Mouse (Mus musculus) naive thymus-derived CD4-positive, alpha-beta T cell, adult 5 months (primary cell): ENCODE results near the gene Irf9. TPM values are rescaled to one million over a fixed set of nuclear protein-coding genes. Genes with fewer than 3 reads are reported as not detected.

Experiments used
- polyA plus RNA-seq: library from polyadenylated mRNA; unstranded; fragments of 100-300 nt; shearing (Covaris generic); gene quantifications from one replicate; pipeline ENCODE4 v1.2.1, GENCODE M21; 2017

Irf9 gene
- polyA plus RNA-seq, result 142 TPM

DNA sequence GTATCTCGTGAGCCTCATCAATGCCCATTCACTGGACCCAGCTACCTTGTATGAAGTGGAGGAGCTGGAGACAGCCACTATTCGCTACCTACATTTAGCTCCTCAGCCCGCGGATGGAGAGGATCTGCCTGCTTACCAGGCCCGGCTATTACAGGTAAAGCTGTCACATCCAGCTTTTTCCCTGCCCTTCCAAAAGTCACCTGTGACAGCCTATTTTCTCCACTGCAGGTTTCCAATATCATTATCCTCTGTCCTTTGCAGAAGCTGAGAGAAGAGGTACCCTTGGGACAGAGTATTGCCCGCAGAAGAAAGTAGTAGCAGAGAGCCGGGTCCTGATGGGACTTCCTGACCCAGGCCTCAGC is at the start of gene Irf9:
Gene Irf9, plus strand, starts transcription at position 301 of the 362 bp plus-strand sequence.

DNA sequence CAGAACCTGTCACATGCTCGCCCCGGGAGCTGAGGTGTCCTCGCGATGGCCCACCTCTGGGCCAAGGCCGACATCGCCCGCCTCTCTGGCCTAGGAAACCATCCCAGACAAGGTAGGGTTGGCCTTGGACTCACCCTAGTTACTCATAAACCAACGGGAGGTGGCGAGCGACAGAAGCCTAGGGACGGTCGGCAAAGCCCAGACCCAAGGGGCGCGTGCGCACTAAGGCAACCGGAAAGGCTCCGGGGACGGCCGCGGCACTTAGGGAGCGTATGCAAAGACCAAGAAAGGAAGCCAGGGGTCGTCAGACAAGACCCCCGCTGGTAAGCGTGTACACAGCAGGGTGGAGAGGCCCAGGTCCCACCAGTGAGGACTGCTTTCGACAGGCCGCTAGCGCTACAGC is 43.6 kb upstream of the Irf9 start, which contains the start of gene Dcaf11:
Gene Dcaf11, plus strand, starts transcription at position 208 of the 403 bp plus-strand sequence.

DNA sequence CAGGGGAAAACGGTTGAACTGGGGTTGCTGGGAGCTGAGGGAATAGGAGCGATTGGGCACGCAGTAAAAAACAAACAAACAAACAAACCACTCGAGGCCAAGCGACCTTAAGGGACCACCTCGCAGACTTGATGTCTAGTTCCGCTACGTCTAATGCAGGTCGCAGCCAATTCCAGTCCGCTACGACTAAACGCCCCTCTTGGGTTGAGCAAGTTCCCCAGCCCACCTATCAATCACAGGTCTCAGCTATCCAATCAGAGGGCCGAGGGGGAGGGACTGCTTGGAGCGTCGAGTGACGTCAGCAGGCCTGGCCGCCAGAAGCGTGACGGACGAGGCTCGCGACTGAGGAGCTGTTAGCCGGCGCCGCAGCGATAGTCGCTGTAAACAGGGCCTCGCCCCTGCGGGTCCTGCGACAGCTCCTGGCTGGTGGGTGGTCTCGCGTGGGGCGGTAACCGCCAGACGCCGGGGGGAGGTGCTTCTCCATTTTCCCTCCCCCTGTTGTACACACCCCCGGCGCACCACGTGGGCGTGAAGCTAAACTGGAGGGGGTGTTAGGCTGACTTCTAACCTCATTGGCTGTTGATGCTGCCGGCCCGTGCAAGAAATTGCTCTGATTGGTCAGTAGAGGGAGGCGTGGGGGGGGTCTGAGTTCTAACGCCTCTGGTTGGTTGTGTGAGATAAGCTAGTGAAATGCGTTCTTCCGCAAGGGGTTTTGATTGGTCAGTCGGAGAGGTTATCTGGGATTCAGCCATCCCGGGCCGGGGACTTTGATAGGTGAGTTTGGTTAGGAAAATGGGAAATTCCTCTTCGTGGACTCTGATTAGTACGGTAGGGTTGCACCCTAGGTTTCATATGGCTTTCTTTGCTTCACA is 42.9 kb upstream of the Irf9 start, which contains the start of gene A730061H03Rik:
Gene A730061H03Rik, minus strand, starts transcription at position 205 of the 872 bp plus-strand sequence.

DNA sequence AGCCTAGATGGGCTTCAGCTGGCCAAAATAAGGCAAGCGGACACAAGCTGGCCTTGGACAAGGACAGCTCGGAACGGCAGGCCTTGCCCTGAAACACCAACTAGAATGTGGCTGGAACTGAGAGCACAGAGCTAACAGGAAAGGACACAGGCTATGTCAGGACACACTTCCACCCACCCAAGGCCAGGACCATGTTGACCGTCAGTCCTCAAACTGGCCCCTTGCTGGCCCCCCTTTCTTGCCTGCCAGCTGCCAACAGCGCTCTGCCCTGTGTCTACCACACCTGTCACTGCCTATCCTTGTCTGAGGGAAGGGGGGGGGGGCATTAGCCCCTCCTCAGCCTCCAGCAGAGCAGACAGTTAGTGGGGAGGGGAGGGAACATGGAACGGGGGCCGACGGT is 28.1 kb upstream of the Irf9 start, which contains the start of gene Fitm1:
Gene Fitm1, plus strand, starts transcription at position 316 of the 400 bp plus-strand sequence.

DNA sequence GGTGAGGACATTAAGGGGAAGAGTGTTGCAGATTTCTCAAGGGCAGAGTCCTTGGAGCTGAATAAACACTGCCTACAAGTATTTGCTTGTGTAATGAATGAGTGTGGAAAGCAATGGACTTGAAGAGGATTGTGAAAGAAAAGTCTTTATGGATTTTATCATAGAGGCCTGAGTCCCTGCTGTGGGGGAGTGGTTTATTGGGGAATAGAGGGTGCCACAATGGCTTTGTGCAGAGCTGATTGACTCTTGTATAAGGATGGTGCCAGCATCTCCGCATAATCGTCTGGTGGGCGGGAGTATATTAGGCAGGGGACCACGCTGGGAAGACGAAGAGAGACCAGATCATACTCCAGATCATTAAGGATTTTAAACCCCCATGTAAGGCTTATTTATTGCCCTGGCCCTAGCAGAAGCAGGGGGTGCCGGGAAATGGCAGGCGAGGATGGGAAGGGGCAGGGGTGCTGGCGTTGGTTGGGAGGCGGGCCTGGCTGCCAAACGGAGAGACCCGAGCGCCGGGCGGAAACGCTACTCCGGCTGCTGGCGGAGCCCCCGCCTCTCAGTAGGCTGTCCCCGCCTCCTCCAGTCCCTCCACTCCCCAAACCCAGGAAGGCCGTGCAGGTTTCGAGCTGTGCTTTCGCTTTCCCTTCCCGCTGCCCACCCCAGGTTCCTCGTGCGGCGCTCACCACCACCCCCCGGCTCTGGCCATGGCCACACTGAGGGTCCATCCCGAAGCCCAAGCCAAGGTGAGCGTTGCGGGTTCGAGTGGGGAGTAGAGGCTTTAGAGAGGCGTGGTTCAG is 25.3 kb upstream of the Irf9 start, which contains the start of gene Psme1:
Gene Psme1, plus strand, starts transcription at position 253 of the 797 bp plus-strand sequence.

DNA sequence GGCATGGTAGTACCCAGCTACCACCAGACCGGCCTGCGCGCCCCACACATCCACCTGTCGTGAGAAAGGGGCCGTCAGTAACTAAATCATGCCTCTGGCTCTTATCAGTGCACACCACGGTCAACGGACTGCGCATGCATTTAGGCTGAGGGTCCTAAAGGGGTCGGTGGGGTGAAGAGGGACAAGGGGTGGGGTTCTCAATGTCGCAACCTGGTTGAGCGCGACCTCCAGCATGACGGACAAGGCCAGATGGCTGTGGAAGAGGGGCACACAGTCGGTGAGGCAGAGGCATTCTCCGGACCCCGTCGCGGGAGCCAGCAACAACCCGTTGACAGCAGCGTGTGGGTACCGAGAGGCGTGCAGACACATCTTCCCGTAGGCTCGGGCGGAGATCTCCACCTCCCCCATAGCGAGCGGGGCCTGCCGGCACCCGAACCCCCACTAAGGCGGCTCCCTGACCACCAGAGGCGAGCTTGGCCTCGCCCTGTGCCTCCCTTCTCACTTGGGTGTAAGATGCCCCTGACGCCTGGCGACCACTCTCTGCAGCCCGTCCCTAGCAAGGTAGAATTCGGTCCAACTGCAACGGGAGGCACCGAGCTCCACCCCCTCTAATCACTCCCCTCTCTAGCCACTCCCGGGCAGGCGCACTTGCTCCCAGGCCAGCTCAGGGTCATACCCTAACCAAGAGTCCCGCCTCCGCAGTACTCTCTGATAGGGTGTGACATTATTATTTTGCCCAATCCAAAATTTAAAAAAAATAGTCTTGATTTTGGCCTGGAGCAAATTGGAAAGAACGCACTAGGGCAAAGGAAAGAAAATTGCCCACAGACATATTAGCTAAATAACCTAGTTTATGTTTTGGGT is 18.4 kb upstream of the Irf9 start, which contains the start of gene Emc9:
Gene Emc9, minus strand, starts transcription at position 601 of the 864 bp plus-strand sequence.

DNA sequence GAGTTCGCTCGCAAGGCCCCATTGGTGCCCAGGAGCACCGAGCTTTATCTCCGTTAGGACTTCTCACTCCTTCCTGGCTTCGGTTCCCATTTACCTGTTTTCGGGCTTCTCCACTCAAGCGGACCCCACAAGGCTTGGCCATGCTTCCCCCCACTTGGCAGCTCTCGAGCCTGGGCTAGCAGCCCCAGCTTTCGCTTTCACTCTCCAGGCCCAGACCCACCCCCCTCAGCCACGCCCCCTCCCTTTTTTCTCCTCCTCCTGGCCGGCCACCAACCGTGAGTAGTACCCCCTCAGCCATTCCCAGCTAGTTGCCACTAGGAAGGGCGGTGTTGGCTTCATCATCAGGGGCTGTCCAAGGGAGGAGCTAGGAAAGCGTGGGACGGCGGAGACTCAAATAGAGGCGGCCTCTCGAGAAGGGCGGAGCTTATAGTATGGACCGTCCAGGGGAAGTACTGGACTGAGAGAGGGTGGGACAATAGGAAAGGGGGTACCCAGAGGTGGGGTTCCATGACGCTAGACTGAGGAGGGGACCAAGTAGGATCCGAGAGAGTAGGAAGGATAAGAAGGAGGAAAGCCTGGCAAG is 12.5 kb upstream of the Irf9 start, which contains the start of gene Psme2:
Gene Psme2, minus strand, starts transcription at position 366 of the 583 bp plus-strand sequence.

DNA sequence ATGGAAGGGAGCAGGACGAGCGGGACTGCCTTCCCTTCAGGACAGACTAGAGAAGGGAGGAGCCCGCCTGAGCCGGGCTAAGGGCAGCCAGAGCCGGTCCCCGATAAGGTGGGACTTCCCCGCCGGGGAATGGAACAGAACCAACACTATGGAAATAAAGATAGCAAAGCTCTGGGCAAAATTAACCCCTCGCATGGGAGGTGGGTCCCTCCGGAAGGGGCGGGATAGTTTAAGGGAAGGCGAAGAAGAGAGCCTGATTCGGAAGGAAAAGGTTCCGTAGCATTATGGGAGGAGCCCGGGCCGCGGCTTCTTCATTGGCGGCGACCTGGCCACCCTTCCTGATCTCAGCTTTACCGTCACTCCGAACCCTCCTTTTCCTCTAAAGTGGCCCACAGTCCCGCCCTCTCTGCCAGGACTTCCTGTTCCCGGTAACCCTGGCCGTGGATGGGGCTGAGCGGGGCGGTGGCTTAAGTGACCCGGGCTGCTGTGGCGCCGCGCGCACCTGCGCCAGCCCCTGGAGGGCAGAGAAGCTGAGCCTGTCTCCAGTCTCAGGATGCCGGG is 12.0 kb upstream of the Irf9 start, which contains the start of gene Rnf31:
Gene Rnf31, plus strand, starts transcription at position 378 of the 561 bp plus-strand sequence.

DNA sequence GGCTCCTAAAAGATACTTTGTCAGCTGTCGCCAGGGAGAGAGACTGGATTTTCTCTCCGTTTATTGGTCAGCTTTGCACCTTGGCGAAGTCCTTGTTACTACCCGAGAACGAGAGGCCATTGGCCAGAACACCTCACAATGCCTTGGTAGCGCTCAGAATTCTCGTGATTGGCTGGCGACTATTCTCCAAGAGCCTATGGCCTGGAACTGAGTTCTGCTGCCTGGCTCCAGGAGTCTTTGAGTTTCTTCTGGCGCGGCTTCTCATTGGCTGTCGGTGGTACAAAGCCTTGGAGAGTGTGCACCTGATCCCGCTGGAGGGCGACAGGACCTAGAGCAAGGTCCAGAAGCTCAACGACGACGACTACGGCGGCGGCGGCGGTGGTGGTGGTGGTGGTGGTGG is 14.5 kb downstream of the Irf9 start, which contains the start of gene Rec8:
Gene Rec8, plus strand, starts transcription at position 216 of the 400 bp plus-strand sequence.

DNA sequence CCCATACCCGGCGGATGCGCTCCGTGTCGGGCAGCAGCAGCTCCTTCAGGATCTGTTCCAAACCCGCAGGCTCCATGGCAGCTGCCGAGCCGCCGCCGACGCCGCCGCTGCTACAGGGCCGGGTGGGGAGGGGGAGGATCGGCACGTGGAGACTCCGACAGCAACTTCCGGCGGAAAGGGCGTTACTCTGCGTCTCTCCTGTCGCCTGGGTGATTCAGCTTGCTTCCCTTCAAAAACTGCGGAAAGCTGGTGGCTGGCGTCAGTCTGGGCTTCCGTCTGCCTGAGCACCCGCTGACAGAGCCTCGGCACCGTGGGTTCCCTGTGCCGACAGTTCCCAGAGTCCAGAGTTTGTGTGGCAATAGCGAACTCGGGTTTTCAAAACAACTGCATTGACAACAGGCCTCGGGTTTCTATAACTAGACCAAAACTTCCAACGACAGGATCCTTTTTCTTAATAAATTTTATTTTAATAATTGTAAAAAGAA is 32.2 kb downstream of the Irf9 start, which contains the start of gene Ipo4:
Gene Ipo4, minus strand, starts transcription at position 435 of the 485 bp plus-strand sequence.

DNA sequence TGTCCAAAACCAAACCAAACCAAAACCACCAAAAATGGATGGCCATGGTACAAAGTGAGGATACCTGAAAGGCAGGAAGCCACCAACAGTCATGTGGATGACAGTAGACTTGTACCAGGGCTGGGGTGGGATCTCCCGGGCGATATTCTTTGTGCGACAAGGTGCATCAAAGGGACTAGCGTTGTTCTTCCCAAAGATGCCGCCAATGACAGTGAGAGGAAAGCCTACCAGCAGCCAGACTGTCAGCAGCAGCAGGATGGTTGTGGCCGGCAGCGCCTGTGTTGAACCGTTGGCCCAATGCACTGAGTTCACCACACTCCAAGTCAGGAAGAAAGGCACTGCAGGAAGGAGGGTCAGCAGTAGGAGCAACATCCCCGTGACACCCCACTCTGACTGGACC is 34.4 kb downstream of the Irf9 start, which contains the start of gene Gm49378:
Gene Gm49378, minus strand, starts transcription at position 101 of the 400 bp plus-strand sequence.

DNA sequence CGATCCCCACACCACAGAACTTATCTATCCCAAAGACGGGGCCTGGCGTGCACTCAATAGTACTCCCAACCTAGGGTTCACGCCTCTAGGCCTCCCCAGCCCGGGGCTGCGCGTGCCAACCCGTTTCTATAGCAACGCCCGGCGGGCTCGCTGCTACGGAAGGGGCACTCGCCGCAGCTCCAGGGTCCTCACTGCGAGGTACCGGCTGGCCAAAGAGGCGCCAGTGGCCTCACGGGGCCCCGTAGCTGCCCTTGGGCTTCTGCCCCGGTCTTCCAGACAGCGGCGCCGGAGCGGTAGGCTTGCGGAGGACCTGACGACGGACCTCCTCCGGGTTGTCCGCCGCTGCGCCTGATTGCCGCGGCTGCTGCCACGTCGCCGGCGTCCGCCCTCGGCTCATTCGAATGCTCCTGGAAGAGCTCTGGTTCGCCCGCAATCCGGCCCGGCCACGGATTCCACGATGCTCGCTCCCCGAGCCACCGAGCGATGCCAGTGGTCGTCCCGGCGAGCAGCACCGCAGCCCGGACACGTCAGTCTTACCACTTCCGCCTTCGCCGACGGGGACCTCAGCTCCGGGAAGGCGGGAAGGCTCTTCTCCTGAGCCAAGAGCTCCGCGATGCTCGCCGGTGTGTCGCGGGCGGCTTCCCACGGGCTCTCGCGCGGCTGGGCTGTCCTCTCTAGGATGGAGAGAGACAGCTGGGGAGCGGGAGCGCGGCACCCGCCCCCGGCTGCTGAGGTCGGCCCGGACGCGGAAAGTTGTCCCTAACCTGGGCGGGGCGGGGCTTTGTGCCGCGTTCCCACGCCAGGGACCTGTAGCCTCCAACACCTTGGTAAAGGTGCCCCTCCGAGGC is 39.9 kb downstream of the Irf9 start, which contains the start of gene Tm9sf1:
Gene Tm9sf1, minus strand, starts transcription at position 747 of the 848 bp plus-strand sequence.

DNA sequence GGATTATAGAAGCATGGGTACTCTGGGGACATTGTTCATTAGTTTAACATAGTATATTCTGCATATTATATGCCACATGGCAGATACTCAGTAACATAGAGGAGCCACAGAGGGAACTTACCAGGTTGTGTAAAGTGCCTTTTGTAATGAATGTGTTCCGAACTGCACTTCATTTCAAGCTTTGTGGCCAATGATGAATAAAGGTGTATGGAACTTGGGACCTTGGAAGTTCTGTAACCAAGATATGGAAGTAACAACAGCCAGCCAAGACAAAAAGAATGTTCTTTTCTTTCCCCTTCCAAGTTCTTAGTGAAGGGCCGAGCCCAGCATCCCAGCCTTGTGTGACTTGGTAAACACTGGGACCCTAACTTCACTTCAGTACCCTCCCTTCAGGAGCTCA is 46.5 kb downstream of the Irf9 start, which contains the start of gene Tssk4:
Gene Tssk4, plus strand, starts transcription at position 301 of the 400 bp plus-strand sequence.

Other genes starting within 250 kb of the Irf9 start
- 29.8 TPM for gene Dhrs4, start 124.8 kb upstream of the Irf9 start, polyA plus RNA-seq
- gene Carmil3, start 112.9 kb upstream of the Irf9 start, polyA plus RNA-seq, result not detected
- not detected for gene Cpne6, start 93.1 kb upstream of the Irf9 start, polyA plus RNA-seq
- gene Nrl, start 78.6 kb upstream of the Irf9 start, polyA plus RNA-seq, result not detected
- gene Pck2, start 63.3 kb upstream of the Irf9 start, polyA plus RNA-seq, result 15.0 TPM
- gene Dcaf11, start 43.6 kb upstream of the Irf9 start, polyA plus RNA-seq, result 135 TPM
- 7.1 TPM for gene A730061H03Rik, start 43.2 kb upstream of the Irf9 start, polyA plus RNA-seq
- not detected for gene Fitm1, start 28.0 kb upstream of the Irf9 start, polyA plus RNA-seq
- 681 TPM for gene Psme1, start 25.4 kb upstream of the Irf9 start, polyA plus RNA-seq
- 30.4 TPM for gene Emc9, start 18.3 kb upstream of the Irf9 start, polyA plus RNA-seq
- gene Psme2, start 12.5 kb upstream of the Irf9 start, polyA plus RNA-seq, result 378 TPM
- 45.9 TPM for gene Rnf31, start 11.9 kb upstream of the Irf9 start, polyA plus RNA-seq
- gene Rec8, start 14.5 kb downstream of the Irf9 start, polyA plus RNA-seq, result 1.1 TPM
- 55.1 TPM for gene Ipo4, start 32.4 kb downstream of the Irf9 start, polyA plus RNA-seq
- gene Gm49378, start 34.3 kb downstream of the Irf9 start, polyA plus RNA-seq, result 0.66 TPM
- 58.5 TPM for gene Tm9sf1, start 40.2 kb downstream of the Irf9 start, polyA plus RNA-seq
- 1.1 TPM for gene Tssk4, start 46.6 kb downstream of the Irf9 start, polyA plus RNA-seq
- gene Mdp1, start 56.9 kb downstream of the Irf9 start, polyA plus RNA-seq, result 65.6 TPM
- 34.7 TPM for gene Gmpr2, start 68.4 kb downstream of the Irf9 start, polyA plus RNA-seq
- gene Nedd8, start 68.6 kb downstream of the Irf9 start, polyA plus RNA-seq, result 214 TPM
- gene Tinf2, start 78.2 kb downstream of the Irf9 start, polyA plus RNA-seq, result 156 TPM
- gene Tgm1, start 110.4 kb downstream of the Irf9 start, polyA plus RNA-seq, result not detected
- 109 TPM for gene Rabggta, start 118.7 kb downstream of the Irf9 start, polyA plus RNA-seq
- 18.4 TPM for gene Dhrs1, start 142.1 kb downstream of the Irf9 start, polyA plus RNA-seq
- gene Nop9, start 142.1 kb downstream of the Irf9 start, polyA plus RNA-seq, result 35.8 TPM
- not detected for gene Cideb, start 154.9 kb downstream of the Irf9 start, polyA plus RNA-seq
- gene Ltb4r2, start 157.9 kb downstream of the Irf9 start, polyA plus RNA-seq, result not detected
- not detected for gene Ltb4r1, start 162.4 kb downstream of the Irf9 start, polyA plus RNA-seq
- not detected for gene Adcy4, start 180.5 kb downstream of the Irf9 start, polyA plus RNA-seq
- 61.2 TPM for gene Ripk3, start 185.3 kb downstream of the Irf9 start, polyA plus RNA-seq
- not detected for gene Nfatc4, start 219.6 kb downstream of the Irf9 start, polyA plus RNA-seq